Mouse (Mus musculus) embryonic stem cell, embryonic (primary cell): Measurements from ENCODE around the gene Dnah17.

Experiments
- CTCF ChIA-PET, 4 experiments: fragments of 300-600 bp in 2 of 4; fragments of 350-600 bp in 2 of 4; sonication (Branson Sonifier 250); formaldehyde crosslinking; loops; one replicate each; lab custom pipeline; 2022; ENCODE audit warnings: inconsistent platforms in 2 of 4; lab: Charles Lee
- POLR2A ChIA-PET, 4 experiments: fragments of 300-600 bp in 2 of 4; fragments of 350-600 bp in 2 of 4; sonication (Branson Sonifier 250); formaldehyde crosslinking; loops; one replicate each; lab custom pipeline; 2022; ENCODE audit warnings: antibody characterized with exemption in 4 of 4, inconsistent platforms in 1 of 4; lab: Charles Lee

The Dnah17 gene

GRCm38 (mm10) chr11:118114581-118115110 is 15.8 kb downstream of the Dnah17 start:
- ChIA-PET CTCF (interaction anchor here in 3 of 4 experiments (0.6 to 1.2 kb wide), 4 partner anchors 9 to 244 kb away, joined by 3 to 4 read pairs (median 4); no protein-coding TSS in a partner anchor), POLR2A (interaction anchor here in 1 of 4 experiments (0.7 kb wide), 1 partner anchor 16 kb away, joined by 3 read pairs; no protein-coding TSS in a partner anchor)

GRCm38 (mm10) chr11:118113516-118114205 is 16.8 kb downstream of the Dnah17 start:
- ChIA-PET POLR2A (no interaction called here), CTCF (interaction anchor here in 1 of 4 experiments (0.7 kb wide), 1 partner anchor 244 kb away, joined by 3 read pairs; no protein-coding TSS in a partner anchor)

- ChIA-PET POLR2A (no interaction called here), CTCF (interaction anchor here in 2 of 4 experiments (0.6 to 2.7 kb wide), 24 partner anchors 9 to 1459 kb away, joined by 3 to 11 read pairs (median 4); partner anchors contain the start of genes Afmid (in 1 of the 2), Tk1 (in 1 of the 2) and Tmem235 (in 1 of the 2))
Observed at GRCm38 (mm10) chr11:118104001-118104400, 26.4 kb downstream of the Dnah17 start.

- CTCF ChIA-PET: interaction anchor here (0.6 to 2.7 kb wide), 28 partner anchors 8 to 1458 kb away, joined by 3 to 11 read pairs (median 4); partner anchors contain the start of genes Afmid (in 1 of the 4), Tk1 (in 1 of the 4) and Tmem235 (in 1 of the 4)
Observed at GRCm38 (mm10) chr11:118103383-118103782, 27.1 kb downstream of the Dnah17 start.

GRCm38 (mm10) chr11:118102838-118103237 is 27.6 kb downstream of the Dnah17 start:
- CTCF ChIA-PET: interaction anchor here (0.6 to 2.3 kb wide), 26 partner anchors 9 to 849 kb away, joined by 3 to 11 read pairs (median 4); no protein-coding TSS in a partner anchor
- POLR2A ChIA-PET: interaction anchor here in 1 of 4 experiments (0.6 kb wide), 1 partner anchor 228 kb away, joined by 3 read pairs; no protein-coding TSS in a partner anchor

More at GRCm38 (mm10) chr11:118103383-118103782, 27.1 kb downstream of the Dnah17 start:
- POLR2A ChIA-PET: interaction anchor here in 1 of 4 experiments (0.6 kb wide), 1 partner anchor 229 kb away, joined by 3 read pairs; no protein-coding TSS in a partner anchor

GRCm38 (mm10) chr11:118101133-118101532 is 29.3 kb downstream of the Dnah17 start:
- CTCF ChIA-PET: interaction anchor here in 3 of 4 experiments (0.6 to 1.8 kb wide), 13 partner anchors 10 to 714 kb away, joined by 3 to 8 read pairs (median 4); partner anchors contain the start of genes Afmid (in 1 of the 3) and Tk1 (in 1 of the 3)
- POLR2A ChIA-PET: interaction anchor here in 2 of 4 experiments (0.7 to 1.5 kb wide), 3 partner anchors 18 to 248 kb away, joined by 3 read pairs; no protein-coding TSS in a partner anchor

GRCm38 (mm10) chr11:118096736-118097135 is 33.7 kb downstream of the Dnah17 start:
- CTCF ChIA-PET: interaction anchor here in 2 of 4 experiments (0.6 to 1.5 kb wide), 3 partner anchors 12 to 225 kb away, joined by 4 to 5 read pairs (median 4); no protein-coding TSS in a partner anchor
- POLR2A ChIA-PET: interaction anchor here in 2 of 4 experiments (0.9 to 1.9 kb wide), 9 partner anchors 8 to 239 kb away, joined by 3 to 5 read pairs (median 3); partner anchors contain the start of gene Usp36 (in 1 of the 2)

GRCm38 (mm10) chr11:118095004-118095403 is 35.4 kb downstream of the Dnah17 start:
- CTCF ChIA-PET: interaction anchor here in 3 of 4 experiments (0.6 to 1.5 kb wide), 5 partner anchors 9 to 783 kb away, joined by 3 to 5 read pairs (median 3); no protein-coding TSS in a partner anchor
- POLR2A ChIA-PET: interaction anchor here in 2 of 4 experiments (0.9 to 1.9 kb wide), 2 partner anchors 120 to 193 kb away, joined by 3 to 4 read pairs; no protein-coding TSS in a partner anchor

GRCm38 (mm10) chr11:118091002-118091670 is 39.3 kb downstream of the Dnah17 start:
- ChIA-PET POLR2A (interaction anchor here in 2 of 4 experiments (0.6 to 1.2 kb wide), 6 partner anchors 22 to 242 kb away, joined by 3 to 4 read pairs (median 3); partner anchors contain the start of genes Birc5 (in 1 of the 2) and Socs3 (in 1 of the 2)), CTCF (interaction anchor here (0.5 to 2.1 kb wide), 32 partner anchors 10 to 1155 kb away, joined by 3 to 11 read pairs (median 3); partner anchors contain the start of gene Socs3 (in 1 of the 4))

- ChIA-PET POLR2A (interaction anchor here in 2 of 4 experiments (0.5 to 1.0 kb wide), 7 partner anchors 9 to 247 kb away, joined by 3 to 8 read pairs (median 3); no protein-coding TSS in a partner anchor), CTCF (interaction anchor here (0.6 to 0.9 kb wide), 7 partner anchors 12 to 298 kb away, joined by 3 to 6 read pairs (median 3); no protein-coding TSS in a partner anchor)
Observed at GRCm38 (mm10) chr11:118088896-118089295, 41.5 kb downstream of the Dnah17 start.

- CTCF ChIA-PET: no interaction called here
- POLR2A ChIA-PET: interaction anchor here in 1 of 4 experiments (2.0 kb wide), 1 partner anchor 11 kb away, joined by 4 read pairs; no protein-coding TSS in a partner anchor
Observed at GRCm38 (mm10) chr11:118085961-118086360, 44.5 kb downstream of the Dnah17 start.

- CTCF ChIA-PET: interaction anchor here in 3 of 4 experiments (0.5 to 1.6 kb wide), 6 partner anchors 8 to 295 kb away, joined by 3 to 7 read pairs (median 4); no protein-coding TSS in a partner anchor
- POLR2A ChIA-PET: interaction anchor here in 2 of 4 experiments (0.6 to 3.1 kb wide), 4 partner anchors 10 to 260 kb away, joined by 3 to 14 read pairs (median 4); no protein-coding TSS in a partner anchor
Observed at GRCm38 (mm10) chr11:118085176-118085575, 45.3 kb downstream of the Dnah17 start.

- ChIA-PET POLR2A (interaction anchor here in 2 of 4 experiments (1.4 to 3.1 kb wide), 5 partner anchors 9 to 115 kb away, joined by 3 to 14 read pairs (median 4); partner anchors contain the start of gene Socs3 (in 1 of the 2)), CTCF (interaction anchor here in 3 of 4 experiments (0.6 to 1.6 kb wide), 11 partner anchors 9 to 294 kb away, joined by 3 to 7 read pairs (median 3); no protein-coding TSS in a partner anchor)
Observed at GRCm38 (mm10) chr11:118084266-118084665, 46.2 kb downstream of the Dnah17 start.

GRCm38 (mm10) chr11:118083811-118084210 is 46.6 kb downstream of the Dnah17 start:
- ChIA-PET CTCF (interaction anchor here (0.6 to 1.6 kb wide), 12 partner anchors 10 to 826 kb away, joined by 3 to 6 read pairs (median 3); partner anchors contain the start of gene Socs3 (in 1 of the 4)), POLR2A (interaction anchor here in 2 of 4 experiments (0.8 to 3.1 kb wide), 5 partner anchors 10 to 114 kb away, joined by 3 to 14 read pairs (median 3); partner anchors contain the start of gene Socs3 (in 1 of the 2))

- ChIA-PET CTCF (interaction anchor here in 3 of 4 experiments (0.5 to 1.9 kb wide), 9 partner anchors 10 to 846 kb away, joined by 3 to 7 read pairs (median 3); no protein-coding TSS in a partner anchor), POLR2A (interaction anchor here in 2 of 4 experiments (0.7 to 3.1 kb wide), 7 partner anchors 9 to 203 kb away, joined by 3 to 14 read pairs (median 3); no protein-coding TSS in a partner anchor)
Observed at GRCm38 (mm10) chr11:118082294-118082693, 48.1 kb downstream of the Dnah17 start.

- POLR2A ChIA-PET: interaction anchor here in 2 of 4 experiments (0.6 to 1.5 kb wide), 5 partner anchors 13 to 190 kb away, joined by 3 to 4 read pairs (median 3); no protein-coding TSS in a partner anchor
- CTCF ChIA-PET: interaction anchor here in 2 of 4 experiments (0.6 to 1.5 kb wide), 4 partner anchors 12 to 498 kb away, joined by 3 to 4 read pairs (median 4); no protein-coding TSS in a partner anchor
Observed at GRCm38 (mm10) chr11:118079750-118080149, 50.7 kb downstream of the Dnah17 start.
